Mouse (Mus musculus) lung, postnatal 36 days (tissue): ENCODE results near the gene Grk3.

Source experiments
- DNase-seq: peaks from one replicate; pipeline ENCODE4 v3.0.0; 2022; ENCODE audit warnings: mixed read lengths

Gene Grk3

GRCm38 (mm10) chr5:112932878-112933567 lies 82.6 kb downstream of the Grk3 start:
- DNase-seq, result no peak

DNA sequence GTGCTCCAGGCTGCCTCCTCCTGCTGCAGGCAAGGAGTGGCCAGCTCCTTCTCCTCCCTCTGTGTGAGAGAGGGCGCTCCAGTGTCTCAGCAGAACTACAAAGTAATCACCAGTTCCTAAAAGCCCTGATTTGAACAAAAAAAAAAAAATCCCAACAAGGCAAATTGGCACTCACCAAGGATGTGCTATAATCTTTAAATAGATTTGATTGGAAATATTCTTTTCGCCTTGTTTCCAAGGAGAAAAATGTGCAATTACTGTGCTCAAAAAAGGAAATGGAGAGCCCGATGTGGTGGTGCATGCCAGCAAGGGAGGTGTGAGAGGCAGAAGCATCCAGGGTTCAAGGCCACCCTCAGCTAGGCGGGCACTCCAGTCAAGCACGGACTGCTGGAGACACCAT lies 83.7 kb downstream of the Grk3 start:
- DNase-seq, result no peak

- peak; percentile 13 for DNase-seq
Measured at GRCm38 (mm10) chr5:112928201-112928881, 87.2 kb downstream of the Grk3 start.

GRCm38 (mm10) chr5:112925422-112925821 lies 90.2 kb downstream of the Grk3 start:
- no peak for DNase-seq

GRCm38 (mm10) chr5:112924806-112925205 lies 90.8 kb downstream of the Grk3 start:
- DNase-seq, result no peak

DNA sequence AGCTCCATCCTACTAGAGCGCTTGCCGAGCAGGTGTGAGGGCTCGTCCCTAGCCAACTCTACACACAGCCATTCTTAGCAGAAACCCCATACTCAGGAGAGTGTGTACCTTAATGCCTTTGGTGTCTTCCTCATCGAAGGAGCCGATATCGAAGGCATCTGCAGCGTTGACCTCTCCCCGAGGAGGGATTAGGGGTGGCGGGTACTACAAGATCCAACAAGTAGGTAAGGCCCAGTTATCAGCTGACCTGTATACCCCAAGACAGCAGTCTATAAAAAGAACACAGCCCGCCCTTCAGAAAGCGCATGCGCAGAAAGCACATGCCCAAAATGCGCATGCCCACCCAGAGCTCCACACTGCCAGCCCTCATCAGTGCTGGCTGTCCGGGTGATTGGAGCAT lies 91.8 kb downstream of the Grk3 start:
- no peak for DNase-seq

GRCm38 (mm10) chr5:112921914-112922313 lies 93.7 kb downstream of the Grk3 start:
- DNase-seq, result no peak

GRCm38 (mm10) chr5:112910381-112910780 lies 105.2 kb downstream of the Grk3 start:
- no peak for DNase-seq

- DNase-seq, result peak; percentile 19
Measured at GRCm38 (mm10) chr5:112908169-112908614, 107.4 kb downstream of the Grk3 start.

GRCm38 (mm10) chr5:112907504-112907903 lies 108.1 kb downstream of the Grk3 start:
- no peak for DNase-seq

- no peak for DNase-seq
Measured at GRCm38 (mm10) chr5:112895674-112896654, 119.6 kb downstream of the Grk3 start, which contains the start of gene Myo18b. Gene Myo18b, minus strand, starts transcription at chr5:112896362.

GRCm38 (mm10) chr5:112893462-112894060 lies 122.0 kb downstream of the Grk3 start:
- DNase-seq, result peak; percentile 12

DNA sequence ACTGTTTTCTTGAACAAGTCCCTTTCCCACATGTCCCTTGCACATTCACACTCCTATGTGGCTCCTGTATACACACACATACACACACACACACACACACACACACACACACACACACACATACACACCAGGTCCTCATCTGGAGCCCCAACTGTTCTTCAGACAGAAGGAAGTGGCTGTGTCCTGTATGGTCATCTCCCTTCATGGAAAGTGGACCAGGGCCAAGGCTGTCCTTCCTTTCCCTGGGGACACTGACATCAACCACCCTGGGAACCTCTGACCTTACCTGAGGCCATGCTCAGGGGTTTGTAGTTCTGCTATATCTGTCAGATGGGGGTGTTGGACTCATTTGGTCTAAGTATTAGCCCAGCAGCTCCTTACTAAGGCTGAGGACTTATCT lies 123.2 kb downstream of the Grk3 start:
- no peak for DNase-seq

GRCm38 (mm10) chr5:112888651-112889050 lies 126.9 kb downstream of the Grk3 start:
- no peak for DNase-seq

GRCm38 (mm10) chr5:112886687-112887491 lies 128.7 kb downstream of the Grk3 start:
- peak; percentile 56 for DNase-seq

DNA sequence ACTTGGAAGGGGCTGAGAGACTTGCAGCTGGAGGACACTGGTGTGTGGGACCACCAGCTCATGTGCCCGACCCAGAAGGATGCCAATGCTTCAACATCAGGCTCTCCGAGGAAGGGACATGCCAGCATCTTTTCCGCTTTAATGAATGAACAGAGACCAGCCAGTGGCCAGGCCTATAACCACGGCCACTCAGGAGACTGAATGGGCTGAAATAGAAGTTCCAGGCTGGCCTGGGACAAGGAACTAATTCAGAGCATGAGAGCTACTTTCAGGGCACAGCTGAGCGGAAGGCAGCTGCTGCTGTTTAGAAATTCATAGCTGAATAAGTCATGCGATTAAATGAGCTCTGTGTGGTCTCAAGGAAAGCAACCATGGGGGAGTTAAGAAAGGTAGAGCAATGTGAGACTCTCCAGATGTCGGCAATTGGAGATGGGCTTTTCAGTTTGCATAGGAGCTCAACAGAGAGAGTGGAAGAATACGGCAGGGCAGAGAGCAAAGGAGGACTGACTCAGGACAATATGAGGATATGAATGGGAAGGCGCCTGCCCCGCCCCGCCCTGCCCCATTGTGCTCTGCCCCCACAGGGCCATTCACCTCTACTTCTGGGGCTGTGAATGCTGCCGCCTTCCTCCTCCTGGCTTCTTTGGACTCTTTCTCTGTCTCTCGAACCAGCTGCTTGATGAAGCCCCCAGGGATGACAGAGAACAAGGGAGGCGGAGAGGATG lies 138.0 kb downstream of the Grk3 start:
- no peak for DNase-seq

GRCm38 (mm10) chr5:112876846-112877390 lies 138.7 kb downstream of the Grk3 start:
- DNase-seq, result peak; percentile 68

GRCm38 (mm10) chr5:112872999-112873398 lies 142.6 kb downstream of the Grk3 start:
- DNase-seq, result no peak

DNA sequence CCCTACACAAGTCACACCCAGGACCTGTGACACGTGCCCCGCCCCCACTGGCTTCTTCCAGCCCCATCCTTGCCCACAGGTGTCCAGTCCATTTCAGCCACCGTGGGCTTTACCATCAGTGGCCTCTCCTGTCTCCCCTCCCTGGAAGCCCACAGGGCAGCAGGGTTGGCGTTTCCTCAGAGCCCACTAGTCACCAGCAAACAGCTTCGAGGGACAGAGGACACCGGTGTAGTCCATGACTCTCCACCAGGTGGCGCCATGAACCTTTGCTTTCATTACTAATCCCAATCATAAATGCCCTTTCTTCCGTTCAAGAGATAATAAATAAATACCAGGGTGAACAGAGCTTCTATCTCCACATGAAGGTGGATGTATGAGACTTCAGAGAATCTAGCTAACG lies 144.9 kb downstream of the Grk3 start:
- DNase-seq, result peak; percentile 81

- DNase-seq, result no peak
Measured at GRCm38 (mm10) chr5:112868620-112869019, 147.0 kb downstream of the Grk3 start.
